7 mouse cellular contexts compared by ENCODE assay signal in the genomic region with DNA sequence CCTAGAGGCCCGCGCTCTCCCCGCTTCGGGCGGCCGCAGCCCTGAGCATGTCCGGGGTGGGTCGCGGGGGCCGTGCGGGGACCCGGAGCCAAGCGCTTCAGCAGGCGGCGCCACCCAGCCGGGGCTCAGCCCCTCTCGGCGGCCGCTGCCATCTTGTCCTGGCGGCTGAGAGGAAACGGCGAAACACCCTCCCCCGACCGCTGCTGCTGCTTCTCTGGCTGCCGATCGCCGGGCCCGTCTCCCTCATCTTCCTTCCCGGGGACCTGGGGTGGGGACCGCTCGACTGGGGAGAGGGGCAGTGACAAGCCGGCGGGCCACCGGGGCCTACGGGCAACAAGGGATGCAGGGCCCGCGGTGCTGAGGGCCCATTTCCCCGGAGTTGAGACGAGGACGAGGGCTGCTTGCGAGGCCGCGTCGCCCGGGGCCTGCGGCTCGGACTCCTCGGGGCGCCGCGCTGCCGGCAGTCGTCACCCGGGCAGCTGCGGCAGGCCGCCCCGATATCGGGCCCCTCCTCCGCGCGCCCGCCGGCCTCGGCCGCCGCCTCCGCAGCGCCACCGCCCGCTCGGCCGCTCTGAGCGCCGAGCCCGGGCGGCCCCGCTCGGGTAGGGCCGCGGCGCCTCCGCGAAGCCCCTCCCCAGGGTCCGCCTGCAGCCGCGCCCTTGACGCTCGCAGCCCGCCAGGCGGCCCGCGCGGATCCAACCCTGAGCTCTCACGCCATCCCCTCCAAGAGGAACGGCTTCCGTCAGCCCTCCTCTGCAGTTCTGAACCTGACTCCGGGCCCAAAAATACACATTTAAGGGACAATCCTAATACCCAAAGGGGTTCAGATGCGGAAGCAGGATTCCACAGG. TPM values are rescaled to one million over a fixed set of nuclear protein-coding genes. Genes with fewer than 3 reads are reported as not detected.
DNase-seq lines count a peak whose midpoint lies in the region; ATAC-seq lines count a peak whose summit lies in the region.

A gene (minus strand): TSS at position 496 of the 850 bp plus-strand sequence.

- WGBS in intestine, embryonic 16.5 days: under 1% methylated on average over 94 of the region's 98 CpGs
- WGBS in midbrain, embryonic 11.5 days: under 1% methylated on average over 68 of the region's 98 CpGs

- H3K4me1 ChIP-seq in intestine, embryonic 16.5 days (ENCODE audit: control insufficient read depth, insufficient read depth, low read length): peaks cover 14% of the 10 kb centered on the region
- H3K4me1 ChIP-seq in midbrain, embryonic 11.5 days (ENCODE audit: control insufficient read depth, insufficient read depth, low read length): peaks cover 3% of the 10 kb centered on the region; the same call in 1 of the 2 replicates

- H3K4me2 ChIP-seq in intestine, embryonic 16.5 days (ENCODE audit: low read depth, low read length): peak within 1 kb of the TSS; percentile 85
- H3K4me2 ChIP-seq in midbrain, embryonic 11.5 days: peak within 1 kb of the TSS; percentile 77

- peak within 1 kb of the TSS; percentile 100 for H3K27ac ChIP-seq in intestine, embryonic 16.5 days (ENCODE audit: low read length)
- peak within 1 kb of the TSS; percentile 98 for H3K27ac ChIP-seq in midbrain, embryonic 11.5 days (ENCODE audit: low read depth, low read length)

- intact Hi-C loops in gastrocnemius, postnatal 36 days (cut with DNase I): loop anchor here (2.0 to 10.0 kb wide), 3 partner anchors 49 to 369 kb away; a partner anchor contains a TSS
- intact Hi-C loops in left cerebral cortex, postnatal 36 days (cut with DNase I): loop anchor here (2.0 to 5.0 kb wide), 2 partner anchors 42 to 97 kb away; a partner anchor contains a TSS

- no peaks in the 10 kb centered on the region for H3K36me3 ChIP-seq in intestine, embryonic 16.5 days (ENCODE audit: control insufficient read depth, insufficient read depth, low read length)
- no peaks in the 10 kb centered on the region for H3K36me3 ChIP-seq in midbrain, embryonic 11.5 days (ENCODE audit: control insufficient read depth, insufficient read depth, low read length)

- H3K9ac ChIP-seq in intestine, embryonic 16.5 days (ENCODE audit: low read depth, low read length): peak within 1 kb of the TSS; percentile 100
- H3K9ac ChIP-seq in midbrain, embryonic 11.5 days (ENCODE audit: low read length): peak within 1 kb of the TSS; percentile 94

- ATAC-seq in intestine, embryonic 16.5 days: peak; percentile 88
- peak; percentile 92 for ATAC-seq in midbrain, embryonic 11.5 days (ENCODE audit: low FRiP score)

- H3K4me3 ChIP-seq in intestine, embryonic 16.5 days (ENCODE audit: low read length): peak within 1 kb of the TSS; percentile 98
- peak within 1 kb of the TSS; percentile 74 for H3K4me3 ChIP-seq in midbrain, embryonic 11.5 days (ENCODE audit: low read depth, low read length)

- no peaks in the 10 kb centered on the region for H3K27me3 ChIP-seq in intestine, embryonic 16.5 days (replicated peaks; ENCODE audit: control insufficient read depth, insufficient read depth, low read length)
- H3K27me3 ChIP-seq in midbrain, embryonic 11.5 days (ENCODE audit: control insufficient read depth, insufficient read depth, low read length): no peaks in the 10 kb centered on the region

- no peaks in the 10 kb centered on the region for H3K9me3 ChIP-seq in intestine, embryonic 16.5 days (ENCODE audit: control insufficient read depth, low read length)
- H3K9me3 ChIP-seq in midbrain, embryonic 11.5 days (ENCODE audit: control insufficient read depth, low read length): no peaks in the 10 kb centered on the region

- DNase-seq in adrenal gland, adult 18-20 months (ENCODE audit: low spot score in 2 of 2): peak; percentile 81 to 83
- DNase-seq in embryo, embryonic 11 days: peak; percentile 94
- peak; percentile 75 to 81 for DNase-seq in gastrocnemius, postnatal 36 days
- DNase-seq in left cerebral cortex, postnatal 36 days (ENCODE audit: low spot score in 2 of 2): peak; percentile 83 to 85
- peak; percentile 97 for DNase-seq in midbrain, embryonic 11.5 days (ENCODE audit: low spot score, missing footprints)
- peak; percentile 82 for DNase-seq in skeletal muscle tissue, adult 2 months (ENCODE audit: low read depth, low spot score)

RNA-seq across cellular contexts. Expression of the gene that starts here (rescaled TPM):
- 100 to 1,000 TPM; 116 to 139 TPM for total RNA-seq in adrenal gland, adult 18-20 months (2021)
- 100 to 1,000 TPM; 200 to 217 TPM for total RNA-seq in gastrocnemius, postnatal 36 days (2021)
- polyA plus RNA-seq in intestine, embryonic 16.5 days (2015; fragmentation: Nextera tagmentation; extraction: Ambion mirVana): 7.6 and 9.7 TPM in 2 replicates
- total RNA-seq in left cerebral cortex, postnatal 36 days (2021): 10 to 100 TPM; 88.0 to 94.2 TPM
- 10.7 and 11.3 TPM in 2 replicates for polyA plus RNA-seq in midbrain, embryonic 11.5 days (2014; fragmentation: Nextera tagmentation; extraction: Ambion mirVana)

Comparison
In these comparisons a context has a peak if more than half of its experiments do, and no peak if none do; other contexts are left out.
1. Peak in every context shown above with its lines: DNase-seq, ATAC-seq, H3K4me3 ChIP-seq and H3K27ac ChIP-seq.